Mouse (Mus musculus): ENCODE results near the gene Slc9a4. TPM values are rescaled to one million over a fixed set of nuclear protein-coding genes. Genes with fewer than 3 reads are reported as not detected.

Slc9a4 gene
- total RNA-seq (2023), result not detected in 2 replicates

GRCm38 (mm10) chr1:40579784-40580183 lies at the start of gene Slc9a4:
Gene Slc9a4, plus strand, starts transcription at chr1:40580081.

Other genes with a start within 250 kb of the Slc9a4 start
- gene Il1rl1, start 150.5 kb upstream of the Slc9a4 start, total RNA-seq (2023), result 6.2 and 8.9 TPM in 2 replicates
- gene Il18r1, start 114.5 kb upstream of the Slc9a4 start, total RNA-seq (2023), result 27.0 and 35.2 TPM in 2 replicates
- 300 and 435 TPM in 2 replicates for gene Il18rap, start 64.7 kb upstream of the Slc9a4 start, total RNA-seq (2023)
- gene Slc9a2, start 100.5 kb downstream of the Slc9a4 start, total RNA-seq (2023), result 0.07 and 0.16 TPM in 2 replicates
- 2.0 and 2.4 TPM in 2 replicates for gene Mfsd9, start 210.6 kb downstream of the Slc9a4 start, total RNA-seq (2023)
- gene Tmem182, start 225.5 kb downstream of the Slc9a4 start, total RNA-seq (2023), result not detected in 2 replicates